Mouse (Mus musculus) CH12.LX (cell line): ENCODE measurements around the gene Zfp637.
A peak's percentile ranks its signal among the peaks of the same experiment; 100 is the strongest.

ENCODE experiments used
- CTCF ChIP-seq, 2 experiments: IDR thresholded peaks in 1 of 2; conservative IDR thresholded peaks in 1 of 2; 2 replicates each; pipeline ENCODE4 v1.5.1; 2011 to 2012; ENCODE audit warnings: low read depth in 2 of 2, low read length in 2 of 2, improper control_type of control experiment in 1 of 2, inconsistent platforms in 1 of 2, mild to moderate bottlenecking in 1 of 2, moderate library complexity in 1 of 2
- E2F4 ChIP-seq: IDR thresholded peaks from 2 replicates; pipeline ENCODE4 v1.6.1; 2011; ENCODE audit warnings: low read depth, low read length, improper control_type of control experiment; ENCODE audit not compliant: insufficient replicate concordance
- ETS1 ChIP-seq: conservative IDR thresholded peaks from 2 replicates; pipeline ENCODE4 v1.6.1; 2012; ENCODE audit warnings: low read depth, mild to moderate bottlenecking, inconsistent platforms, low read length, improper control_type of control experiment, moderate library complexity
- HCFC1 ChIP-seq: IDR thresholded peaks from 2 replicates; pipeline ENCODE4 v1.6.1; 2012; ENCODE audit warnings: low read depth, mild to moderate bottlenecking, inconsistent platforms, low read length, improper control_type of control experiment
- MAZ ChIP-seq: IDR thresholded peaks from 2 replicates; pipeline ENCODE4 v1.6.1; 2012; ENCODE audit warnings: low read depth, mild to moderate bottlenecking, inconsistent platforms, low read length, improper control_type of control experiment, moderate library complexity
- MXI1 ChIP-seq: IDR thresholded peaks from 2 replicates; pipeline ENCODE4 v1.6.1; 2011; ENCODE audit warnings: mild to moderate bottlenecking, low read depth, low read length, improper control_type of control experiment
- NELFE ChIP-seq: IDR thresholded peaks from 2 replicates; pipeline ENCODE4 v1.6.1; 2011; ENCODE audit warnings: low read depth, low read length, improper control_type of control experiment
- POLR2A ChIP-seq: IDR thresholded peaks from 2 replicates; pipeline ENCODE4 v1.6.1; 2011; ENCODE audit warnings: low read depth, mild to moderate bottlenecking, improper control_type of control experiment, low read length
- TCF12 ChIP-seq: IDR thresholded peaks from 2 replicates; pipeline ENCODE4 v1.6.1; 2014; ENCODE audit warnings: low read depth, mild to moderate bottlenecking, inconsistent platforms, low read length, improper control_type of control experiment

DNA sequence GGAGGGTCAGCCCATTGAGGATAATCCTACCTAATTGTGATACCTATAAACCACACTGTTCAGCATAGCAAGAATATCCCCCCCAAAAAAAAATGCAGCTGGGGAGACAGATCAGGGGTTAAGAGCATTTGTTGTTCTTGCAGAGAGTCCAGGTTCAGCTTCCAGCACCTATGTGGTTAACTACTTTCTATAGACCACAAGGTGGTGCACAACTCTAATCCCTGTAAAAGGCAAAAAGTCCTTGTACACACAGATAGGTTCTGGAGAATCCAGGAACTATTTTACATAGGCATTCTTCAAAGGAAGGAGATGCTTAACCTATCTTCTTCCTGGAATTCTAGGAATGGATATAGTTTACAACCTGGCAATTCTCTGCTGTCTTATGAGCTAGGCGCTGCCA lies 17.0 kb downstream of the Zfp637 start:
- TF ChIP-seq CTCF (conservative IDR thresholded peaks at IDR 0.05 in 1 of 2, IDR thresholded peaks at IDR 0.05 in 1 of 2; ENCODE audit: low read depth in 2 of 2, low read length in 2 of 2), result peak in 1 of 2 experiments; percentile 63; a peak in 2 of 4 replicates
- no peak for TF ChIP-seq POLR2A
- no peak for TF ChIP-seq NELFE
- TF ChIP-seq TCF12, result no peak
- TF ChIP-seq E2F4, result no peak
- no peak for TF ChIP-seq MAZ
- TF ChIP-seq MXI1, result no peak
- TF ChIP-seq HCFC1, result no peak
- no peak for TF ChIP-seq ETS1
